Mouse (Mus musculus) mature B cell (primary cell): ENCODE data around the gene Stk32c.

Experiments
- in situ Hi-C: fragments of 300-500 bp; cut with MboI; formaldehyde crosslinking; loops from 2 replicates; pipeline ENCODE4 v1.14.3; 2019

Stk32c gene

GRCm38 (mm10) chr7:139201209-139201608 lies 11.9 kb downstream of the Stk32c start:
- in situ Hi-C loops, result no loop called here

DNA sequence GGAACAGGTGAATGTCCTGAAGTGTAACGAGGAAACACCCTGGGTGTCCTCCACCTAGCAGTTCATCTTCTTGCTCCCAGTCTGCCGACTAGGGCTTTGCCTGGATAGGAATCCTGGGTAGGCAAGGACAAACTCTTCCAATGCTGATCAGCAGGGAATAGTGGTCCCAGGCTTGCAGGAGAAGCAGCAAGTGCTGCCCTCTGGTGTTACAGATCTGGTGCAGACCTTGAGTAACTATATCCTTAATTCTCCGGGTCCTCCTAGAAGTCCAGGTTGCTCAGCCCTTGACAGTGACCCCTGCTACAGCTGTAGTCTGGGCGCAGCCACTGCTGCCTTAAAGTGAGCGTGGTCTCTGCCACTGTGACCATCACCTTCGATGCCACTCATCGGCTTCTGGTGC lies 13.0 kb downstream of the Stk32c start:
- in situ Hi-C loops, result no loop called here

GRCm38 (mm10) chr7:139197022-139197421 lies 16.1 kb downstream of the Stk32c start:
- in situ Hi-C loops, result no loop called here

DNA sequence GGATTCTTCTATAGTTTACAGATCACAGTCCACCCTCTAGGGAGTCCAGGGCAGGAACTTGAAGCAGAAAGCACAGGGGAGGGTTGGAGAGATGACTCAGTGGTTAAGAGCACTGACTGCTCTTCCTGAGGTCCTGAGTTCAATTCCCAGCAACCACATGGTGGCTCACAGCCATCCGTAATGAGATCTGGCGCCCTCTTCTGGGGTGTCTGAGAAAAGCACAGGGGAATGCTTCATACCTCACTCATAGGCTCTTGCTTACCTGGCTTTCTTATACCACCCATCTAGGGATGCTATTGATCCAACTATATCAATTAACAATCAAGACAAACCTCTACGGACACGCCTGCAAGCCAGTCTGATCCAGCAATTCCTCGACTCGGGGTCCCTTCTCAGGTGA lies 21.5 kb downstream of the Stk32c start:
- in situ Hi-C loops, result no loop called here

GRCm38 (mm10) chr7:139190616-139191015 lies 22.5 kb downstream of the Stk32c start:
- in situ Hi-C loops, result no loop called here

DNA sequence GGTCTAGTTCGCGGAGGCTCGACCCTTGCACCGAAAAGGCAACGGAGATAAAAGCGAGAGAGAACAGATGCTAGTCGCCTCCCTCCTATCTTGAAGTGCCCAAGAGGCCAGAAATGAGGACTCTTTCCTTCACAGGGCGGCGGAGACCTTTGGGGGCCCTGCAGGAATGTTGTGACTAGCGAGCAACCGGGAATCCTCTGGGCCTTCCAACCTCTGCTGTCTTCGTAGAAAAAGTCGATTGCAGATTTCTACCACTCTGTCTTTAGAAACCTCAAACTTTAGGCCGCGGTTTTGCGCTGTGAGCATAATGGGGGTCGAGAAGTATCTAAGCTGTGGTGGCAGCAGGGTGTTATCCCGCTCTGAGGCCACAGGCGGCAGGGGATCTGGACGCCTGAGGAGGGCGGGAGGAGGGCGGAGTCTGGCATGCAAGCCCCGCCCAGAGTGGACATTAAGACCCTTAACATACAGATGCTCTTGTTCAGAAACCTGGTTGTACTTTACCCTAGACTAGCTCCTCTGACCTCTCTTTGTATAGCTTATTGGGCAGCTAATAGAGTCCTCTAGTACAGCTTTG lies 24.4 kb downstream of the Stk32c start:
- in situ Hi-C loops, result no loop called here

DNA sequence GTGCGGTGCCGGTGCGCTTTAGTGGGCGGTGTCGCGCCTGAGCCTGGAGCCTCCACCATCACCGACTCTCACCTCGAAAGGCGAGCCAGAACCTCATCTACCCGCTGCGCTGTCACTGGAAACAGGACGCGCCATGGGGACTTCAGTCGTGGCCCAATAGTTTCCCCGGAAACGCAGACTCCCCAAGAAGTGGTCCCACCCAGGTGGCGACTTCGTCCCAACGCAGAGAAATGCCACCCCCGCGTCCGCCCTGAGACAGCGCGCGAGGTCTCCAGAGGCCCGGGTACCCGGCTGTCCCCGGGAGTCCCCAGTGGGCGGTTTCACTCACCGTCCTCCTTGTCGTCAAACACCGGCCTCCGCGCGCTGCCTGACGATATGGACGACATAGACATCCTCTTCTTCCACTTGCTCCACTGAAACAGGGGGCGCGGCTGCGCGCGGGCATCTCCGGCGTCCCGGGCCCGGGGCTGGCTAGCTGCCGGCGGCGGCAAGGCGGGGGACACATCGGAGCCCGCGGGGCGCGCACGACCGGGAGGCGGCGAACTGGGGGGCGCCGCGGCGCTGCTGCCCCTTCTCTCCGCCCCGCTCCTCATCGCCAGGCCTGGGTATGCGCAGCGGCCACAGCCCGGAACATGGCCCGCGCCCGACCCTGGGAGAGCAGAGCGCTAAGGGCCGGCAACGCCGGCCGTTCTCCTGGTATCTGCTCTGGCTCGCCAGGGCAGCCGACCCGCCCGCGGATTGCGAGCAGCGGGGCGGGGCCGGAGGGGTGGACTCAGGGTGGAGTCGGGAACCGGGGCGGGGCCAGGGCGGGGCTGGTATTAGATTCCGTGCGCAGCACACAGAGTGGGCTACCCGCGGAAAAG lies 25.1 kb downstream of the Stk32c start:
- in situ Hi-C loops, result no loop called here

- in situ Hi-C loops, result no loop called here
These were observed 25.8 kb downstream of the Stk32c start for GRCm38 (mm10) chr7:139187277-139187676.

- in situ Hi-C loops, result no loop called here
These were observed 26.7 kb downstream of the Stk32c start for GRCm38 (mm10) chr7:139186436-139186835.

DNA sequence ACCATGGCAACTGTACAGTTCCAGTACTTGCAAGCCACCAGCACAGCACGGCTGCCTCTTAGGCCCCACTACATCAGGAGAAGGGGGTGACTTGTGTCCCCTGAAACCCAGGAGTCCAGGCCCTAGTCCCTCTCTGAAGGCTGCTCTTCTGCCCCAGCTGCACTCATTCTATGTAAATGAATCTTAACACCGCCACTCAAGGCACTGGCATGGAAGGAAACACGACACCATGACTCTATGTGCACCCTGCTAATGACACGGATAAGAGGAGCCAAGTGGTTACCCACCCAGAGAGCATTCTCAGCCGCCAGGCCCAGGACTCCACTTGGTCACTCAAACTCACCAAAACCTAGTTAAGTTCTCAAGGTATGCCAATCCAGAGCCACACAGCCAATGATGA lies 27.1 kb downstream of the Stk32c start:
- in situ Hi-C loops, result no loop called here

- in situ Hi-C loops, result no loop called here
These were observed 28.3 kb downstream of the Stk32c start for GRCm38 (mm10) chr7:139184846-139185245.

DNA sequence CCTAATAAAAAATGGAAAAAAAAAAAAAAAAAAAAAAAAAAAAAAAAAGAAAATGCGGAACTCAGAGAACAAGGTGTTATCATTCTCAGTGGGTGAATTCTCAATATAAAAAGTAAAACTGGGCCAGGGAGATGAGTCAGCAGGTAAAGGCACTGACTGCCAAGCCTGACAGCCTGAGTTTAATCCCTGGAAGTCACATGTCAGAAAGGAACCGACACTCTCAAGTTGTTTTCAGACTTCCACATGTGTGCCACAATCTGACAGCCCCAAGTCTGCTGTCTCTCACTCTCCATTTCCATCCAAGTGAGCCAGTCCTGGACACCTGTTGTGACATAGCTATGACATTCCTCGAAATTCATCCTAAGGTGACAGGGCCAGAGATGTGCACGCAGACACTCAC lies 28.7 kb downstream of the Stk32c start:
- in situ Hi-C loops, result no loop called here

DNA sequence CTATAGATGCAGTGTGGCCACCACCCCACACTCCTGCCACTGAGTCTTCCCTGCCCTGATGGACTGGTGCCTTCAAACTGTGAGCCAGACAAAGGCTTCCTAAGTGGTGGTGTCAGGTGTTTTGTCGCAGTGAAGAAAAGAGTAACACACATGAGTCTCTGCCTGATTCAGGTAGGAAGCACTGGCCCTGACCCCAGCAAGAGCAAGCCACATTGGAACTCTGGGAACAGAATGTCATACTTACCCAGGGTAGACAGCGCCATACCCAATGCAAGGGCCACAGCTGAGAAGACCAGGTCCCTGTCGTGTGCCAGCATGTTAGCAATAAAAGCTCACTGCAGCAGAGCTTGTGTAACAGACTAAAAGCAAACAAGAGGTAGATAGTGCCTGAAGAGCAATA lies 33.0 kb downstream of the Stk32c start:
- in situ Hi-C loops, result no loop called here

DNA sequence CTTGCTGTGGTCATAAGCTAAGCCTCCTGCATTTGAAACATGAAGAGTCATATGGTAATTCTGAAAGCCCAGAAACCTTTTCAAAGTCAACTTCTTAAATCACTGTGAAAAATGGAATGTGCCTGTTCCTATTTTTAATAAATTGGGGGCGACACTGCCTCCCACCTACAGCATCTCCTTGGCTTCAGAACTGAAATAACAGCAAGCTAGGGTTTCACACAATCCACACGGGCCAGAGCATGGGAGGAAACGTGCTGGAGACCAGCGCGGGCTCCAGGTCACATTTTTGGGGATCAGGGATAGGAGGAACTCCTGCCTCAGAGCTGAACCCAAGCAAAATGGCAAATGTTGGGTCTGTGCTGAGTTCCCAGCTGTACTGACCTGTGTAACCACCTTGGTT lies 33.8 kb downstream of the Stk32c start:
- in situ Hi-C loops, result no loop called here

DNA sequence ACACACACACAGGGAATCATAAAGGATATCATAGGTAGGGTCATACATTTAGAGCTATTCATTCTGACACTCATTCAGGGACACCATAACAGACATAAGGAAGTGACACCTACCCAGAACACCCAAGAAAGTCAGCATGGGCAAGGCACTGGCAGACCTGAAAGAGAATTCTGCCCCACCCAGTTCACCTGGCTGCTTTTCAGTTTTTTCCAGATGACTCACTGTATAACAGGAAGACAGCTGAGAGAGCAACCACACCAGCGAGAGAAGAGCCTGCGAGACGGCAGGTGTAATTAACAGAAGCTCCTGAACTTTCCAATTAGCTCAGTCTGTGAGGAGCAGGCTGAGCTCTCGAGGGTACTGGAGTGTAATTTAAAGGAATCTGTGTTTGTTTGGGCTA lies 44.0 kb downstream of the Stk32c start:
- in situ Hi-C loops, result no loop called here

DNA sequence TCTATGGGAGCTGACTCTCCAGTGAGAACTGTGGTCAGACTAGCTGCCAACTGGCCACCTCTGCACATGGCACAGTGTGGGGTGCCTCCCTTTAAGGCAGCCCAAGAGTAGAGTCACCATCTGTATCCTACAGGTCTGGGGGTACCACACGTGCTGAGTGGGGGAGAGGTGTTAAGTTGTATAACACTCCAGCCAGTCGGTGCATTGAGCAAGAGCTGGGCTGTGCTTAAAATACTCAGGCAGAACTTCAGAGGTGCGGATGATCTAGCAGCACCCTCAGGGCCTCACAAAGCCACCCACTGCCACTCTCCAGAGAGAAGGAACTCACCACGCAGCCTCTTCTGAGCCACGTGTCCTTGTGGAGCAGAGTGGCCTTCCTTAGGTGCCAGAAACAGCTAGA lies 48.7 kb downstream of the Stk32c start:
- in situ Hi-C loops, result no loop called here

GRCm38 (mm10) chr7:139158956-139159355 lies 54.2 kb downstream of the Stk32c start:
- in situ Hi-C loops, result no loop called here

DNA sequence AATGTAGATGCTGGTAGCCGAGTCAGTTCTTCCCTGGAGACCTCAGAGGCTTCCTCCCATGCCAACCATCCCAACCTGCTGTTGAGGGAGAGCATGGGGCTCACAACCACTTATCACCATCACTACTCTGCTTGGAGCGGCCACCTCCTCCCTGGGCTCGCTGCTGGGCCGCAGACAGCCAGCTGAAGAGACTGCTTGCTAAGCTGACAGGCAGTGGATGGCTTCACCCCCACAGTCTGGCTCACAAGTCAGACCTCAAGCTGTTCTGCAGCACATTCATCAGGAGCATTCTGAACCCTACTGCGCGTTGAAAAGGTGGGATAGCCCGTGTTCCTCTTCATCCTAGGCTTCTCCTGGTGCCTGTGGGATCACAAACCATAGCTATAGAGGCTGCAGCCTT lies 54.6 kb downstream of the Stk32c start:
- in situ Hi-C loops, result no loop called here

DNA sequence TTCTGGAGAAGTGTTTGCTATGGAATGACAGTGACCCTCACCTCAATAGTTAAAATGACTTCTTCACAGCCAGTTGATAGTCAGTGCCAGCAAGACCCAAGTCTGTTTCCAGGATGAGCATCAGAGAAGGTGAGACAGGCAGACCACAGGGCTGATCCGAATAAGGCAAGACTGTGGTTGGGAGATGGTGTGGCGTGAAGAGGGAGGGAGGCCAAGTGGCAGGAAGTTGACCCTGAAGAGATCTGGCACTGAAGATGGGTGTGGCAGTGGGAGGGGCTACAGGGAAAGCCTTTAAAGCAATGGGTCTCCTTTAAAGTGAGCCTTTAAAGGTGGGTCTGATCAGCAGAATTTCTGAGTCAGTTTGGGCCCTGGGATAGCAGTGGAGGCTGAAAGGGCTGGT lies 55.6 kb downstream of the Stk32c start:
- in situ Hi-C loops, result no loop called here

GRCm38 (mm10) chr7:139156341-139157058 lies 56.6 kb downstream of the Stk32c start:
- in situ Hi-C loops, result no loop called here

- in situ Hi-C loops, result no loop called here
These were observed 60.2 kb downstream of the Stk32c start for GRCm38 (mm10) chr7:139152927-139153326.

DNA sequence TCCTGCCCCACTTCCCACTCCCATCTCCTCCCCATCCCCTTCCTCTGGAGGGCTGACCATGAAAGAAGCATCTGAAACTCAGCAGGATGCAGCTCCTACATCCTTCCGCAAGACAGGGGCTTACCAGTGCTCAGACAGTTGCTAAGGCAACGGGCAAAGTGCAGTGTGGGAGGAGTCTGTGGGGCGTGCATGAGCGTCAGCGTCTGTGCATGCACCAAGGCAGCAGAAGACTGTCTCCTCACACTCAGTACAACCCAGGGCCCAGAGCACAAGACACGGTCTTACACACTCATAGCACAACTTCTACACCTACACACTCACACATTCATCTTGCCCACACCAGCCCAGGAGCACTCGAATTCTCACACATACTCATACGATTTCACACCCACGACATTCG lies 62.0 kb downstream of the Stk32c start:
- in situ Hi-C loops, result no loop called here

DNA sequence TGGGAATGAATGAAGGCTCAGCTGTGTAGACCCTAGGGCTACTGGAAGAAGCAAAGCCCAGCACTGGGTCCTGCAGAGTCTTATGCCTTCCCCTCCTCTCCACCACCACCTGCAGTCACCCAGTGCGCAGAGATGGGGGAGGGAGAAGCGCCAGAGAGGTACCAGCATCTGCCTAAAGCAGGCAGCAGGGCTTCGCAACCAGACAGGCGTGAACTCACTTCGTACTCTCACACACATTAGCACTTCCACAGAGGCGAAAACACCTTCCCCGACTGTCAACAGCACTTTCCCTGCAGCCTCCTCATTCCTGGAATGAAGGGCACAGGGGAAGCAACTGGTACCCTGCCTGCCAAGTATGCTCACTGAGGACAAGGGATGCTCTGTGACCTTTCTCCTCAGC lies 63.7 kb downstream of the Stk32c start:
- in situ Hi-C loops, result no loop called here
